ENCODE assay signal across 1 mouse cellular context in the genomic region with DNA sequence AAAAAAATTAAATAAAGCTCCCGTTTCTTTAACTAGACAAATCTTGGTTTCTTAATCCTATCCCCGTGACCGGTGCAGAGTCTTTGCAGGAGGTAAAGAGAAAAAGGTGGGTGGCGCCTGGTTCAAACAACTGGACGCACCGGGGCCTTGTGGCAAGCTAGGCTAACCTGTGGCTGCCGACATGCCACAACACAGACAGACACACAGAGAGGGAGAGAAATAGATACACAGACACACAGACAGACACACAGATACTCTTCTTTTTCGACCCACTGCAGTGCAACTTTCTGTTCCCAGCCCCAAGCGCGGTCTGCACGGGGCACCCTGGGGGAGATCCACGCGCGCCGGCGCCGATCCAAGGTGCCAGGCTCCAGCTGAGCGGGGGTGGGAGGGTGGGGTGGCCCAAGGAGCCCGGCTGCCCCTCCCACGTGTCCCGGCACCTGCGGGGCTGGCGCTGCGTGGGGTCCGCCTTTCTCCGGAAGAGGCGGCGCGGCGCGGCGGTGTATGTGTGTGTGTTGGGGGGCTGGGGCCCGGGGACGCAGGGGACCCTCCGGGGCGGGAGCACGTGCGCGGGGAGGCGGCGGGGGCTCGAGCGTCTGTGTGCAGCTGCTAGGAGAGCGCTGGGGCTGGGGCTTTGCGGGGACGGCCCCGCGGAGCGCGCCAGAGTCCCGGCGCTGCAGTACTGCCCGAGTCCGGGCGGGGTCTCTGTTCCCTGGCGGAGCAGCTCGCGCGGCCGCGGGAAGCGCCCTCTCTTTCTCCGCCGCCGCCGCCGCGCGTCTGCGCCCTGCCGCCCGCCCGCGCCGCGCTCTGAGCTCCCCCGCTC.
A peak's percentile ranks its signal among the peaks of the same experiment; 100 is the strongest.
TF ChIP-seq lines count a peak whose summit lies in the region.

A gene (plus strand): TSS at position 756 of the 823 bp plus-strand sequence.

TF ChIP-seq in CH12.LX, 34 proteins besides CTCF, POLR2A, EP300 and RAD21 (continued from another document):
- peak; percentile 76 for TF ChIP-seq NRF1 (IDR thresholded peaks at IDR 0.05; ENCODE audit: low read depth, low read length)
- TF ChIP-seq JUN (IDR thresholded peaks at IDR 0.05; ENCODE audit: insufficient read depth, low read depth, low read length), result no peak
- TF ChIP-seq POLR2AphosphoS2 (IDR thresholded peaks at IDR 0.05; ENCODE audit: low read depth, low read length), result no peak
- no peak for TF ChIP-seq ZKSCAN1 (IDR thresholded peaks at IDR 0.05; ENCODE audit: borderline replicate concordance, low read depth, low read length)
- TF ChIP-seq IRF4 (IDR thresholded peaks at IDR 0.05; ENCODE audit: low read depth, low read length), result 0 out of 2 replicates have a peak, but pooled peaks have one; percentile 27
- TF ChIP-seq GABPA (IDR thresholded peaks at IDR 0.05; ENCODE audit: insufficient replicate concordance, low read depth, low read length), result no peak
- TF ChIP-seq RCOR1 (conservative IDR thresholded peaks at IDR 0.05; ENCODE audit: low read depth, low read length), result 0 out of 2 replicates have a peak, but pooled peaks have one; percentile 16
- peak; percentile 95 for TF ChIP-seq BHLHE40 (IDR thresholded peaks at IDR 0.05; ENCODE audit: low read depth, low read length)
- no peak for TF ChIP-seq E2F4 (IDR thresholded peaks at IDR 0.05; ENCODE audit: insufficient replicate concordance, low read depth, low read length)
- TF ChIP-seq MYC (IDR thresholded peaks at IDR 0.05; ENCODE audit: low read depth, low read length), result no peak
- no peak for TF ChIP-seq KAT2A (IDR thresholded peaks at IDR 0.05; ENCODE audit: insufficient replicate concordance, low read length)
- TF ChIP-seq MAFK (IDR thresholded peaks at IDR 0.05; ENCODE audit: insufficient replicate concordance, low read length), result no peak
- 0 out of 2 replicates have a peak, but pooled peaks have one; percentile 62 for TF ChIP-seq MAZ (IDR thresholded peaks at IDR 0.05; ENCODE audit: low read depth, low read length)
- no peak for TF ChIP-seq ZC3H11A (IDR thresholded peaks at IDR 0.05; ENCODE audit: low read depth, low read length)
- TF ChIP-seq UBTF (IDR thresholded peaks at IDR 0.05; ENCODE audit: low read depth, low read length), result 0 out of 2 replicates have a peak, but pooled peaks have one; percentile 7
